Mouse (Mus musculus): ENCODE data around the gene Cdh18.

GRCm38 (mm10) chr15:23278421-23278820, 729.6 kb downstream of the Cdh18 start:
- TF ChIP-seq CTCF (IDR thresholded peaks at IDR 0.05; ENCODE audit: extremely low read depth, insufficient read depth, low read length) = no peak
- no peak for TF ChIP-seq POLR2A (IDR thresholded peaks at IDR 0.05; ENCODE audit: extremely low read depth, insufficient read depth, low read length)

All from cortical plate, adult 2 months (tissue).